Mouse (Mus musculus): ENCODE measurements around the gene Nop9.

Nop9 gene

DNA sequence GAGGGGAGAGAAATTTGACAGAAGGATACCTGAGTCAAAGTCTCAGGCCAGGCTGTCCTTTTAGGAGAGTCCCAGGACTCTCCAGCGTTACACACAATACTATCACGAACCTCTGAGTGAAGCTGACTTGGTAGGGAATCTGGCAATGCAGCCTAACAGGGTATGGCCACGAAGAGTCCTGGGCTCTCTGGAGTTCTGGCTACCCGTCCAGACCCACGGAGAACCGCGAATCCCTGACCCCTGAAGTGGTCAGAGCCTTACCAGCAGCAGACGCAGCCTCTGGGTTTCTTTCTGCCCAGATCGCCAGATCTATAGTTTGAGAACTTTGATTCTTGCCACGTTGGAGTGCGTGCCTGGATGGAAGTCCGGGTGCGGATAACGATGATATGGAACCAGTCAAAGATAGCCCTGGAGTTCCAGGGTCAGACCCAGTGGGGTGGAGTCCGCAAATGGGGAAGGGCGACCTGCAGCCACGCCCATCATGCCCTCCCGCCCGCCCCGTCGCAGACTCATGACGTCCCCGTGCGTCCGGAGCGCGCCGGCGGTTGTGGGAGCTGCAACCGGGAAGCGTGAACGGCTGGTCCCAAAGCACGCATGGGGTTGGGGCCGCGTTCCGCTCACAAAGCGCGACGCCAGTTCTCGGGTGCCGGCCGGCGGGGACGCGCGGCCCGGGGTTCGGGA is at the start of gene Nop9, which contains the start of gene Dhrs1:
TSS of gene Nop9 (plus strand) at position 514 of the 681 bp plus-strand sequence.
TSS of gene Dhrs1 (minus strand) at position 511 of the 681 bp plus-strand sequence.
- DNase-seq (ENCODE audit: low spot score in 2 of 2) = peak; percentile 79 to 81

DNA sequence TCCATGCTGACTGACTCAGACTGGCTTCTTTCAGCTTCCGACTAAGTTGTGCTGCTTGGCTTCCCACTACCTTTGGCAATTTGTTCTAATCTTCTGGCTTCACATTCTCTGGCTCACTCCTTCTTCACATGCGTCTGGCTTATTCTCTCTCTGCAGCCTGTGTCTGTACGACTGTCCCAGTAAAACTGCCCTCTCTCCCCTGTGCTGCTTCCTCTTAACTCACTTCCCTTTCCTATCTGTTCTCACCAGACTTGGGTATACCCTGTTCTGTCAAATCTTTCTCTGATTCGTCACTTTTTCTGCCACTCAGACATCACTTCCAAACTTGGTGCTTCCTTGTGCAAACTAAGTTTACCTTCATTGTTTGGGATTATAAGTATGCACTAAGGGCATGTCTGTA is 48.3 kb upstream of the Nop9 start:
- no peak for DNase-seq (ENCODE audit: low spot score in 2 of 2)

DNA sequence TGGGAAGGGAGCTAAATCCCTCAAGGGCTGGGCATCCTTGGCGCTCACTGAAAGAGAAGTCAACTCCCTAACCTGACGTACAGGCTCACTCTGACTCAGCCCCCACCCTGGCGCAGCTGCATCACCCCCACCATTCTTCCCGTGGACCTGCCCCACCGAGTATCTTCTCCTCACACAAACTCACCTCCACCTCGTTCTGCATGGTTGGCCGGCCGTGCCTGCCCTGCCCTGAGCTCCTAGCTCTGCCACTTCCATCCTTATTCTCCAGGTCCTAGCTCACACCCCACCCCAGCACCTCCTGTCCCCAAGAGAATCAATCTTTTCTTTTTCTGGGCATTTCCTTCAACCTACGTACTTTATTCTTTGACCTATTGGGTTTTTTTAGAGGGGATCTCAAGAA is 44.4 kb upstream of the Nop9 start:
- DNase-seq (ENCODE audit: low spot score in 2 of 2) = no peak

DNA sequence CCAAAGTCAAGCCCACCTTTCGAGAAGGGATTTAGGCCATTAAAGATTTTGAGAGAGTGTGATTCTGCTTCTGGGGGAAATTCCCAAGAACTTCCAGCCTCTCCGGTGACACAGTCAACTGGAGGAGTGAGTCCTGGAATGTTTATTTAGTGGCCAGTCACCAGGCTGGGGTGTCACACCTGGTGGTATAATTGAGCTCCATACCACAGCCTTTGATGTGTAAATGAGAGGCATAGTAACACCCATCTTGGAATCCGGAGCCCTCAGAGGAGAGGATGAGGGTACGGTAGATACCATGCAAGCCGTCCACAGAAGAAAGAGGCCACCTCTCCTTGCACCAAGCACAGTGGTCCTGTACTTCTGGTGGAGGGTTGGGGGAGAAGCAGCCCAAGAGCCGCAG is 42.7 kb upstream of the Nop9 start:
- DNase-seq (ENCODE audit: low spot score in 2 of 2) = no peak

DNA sequence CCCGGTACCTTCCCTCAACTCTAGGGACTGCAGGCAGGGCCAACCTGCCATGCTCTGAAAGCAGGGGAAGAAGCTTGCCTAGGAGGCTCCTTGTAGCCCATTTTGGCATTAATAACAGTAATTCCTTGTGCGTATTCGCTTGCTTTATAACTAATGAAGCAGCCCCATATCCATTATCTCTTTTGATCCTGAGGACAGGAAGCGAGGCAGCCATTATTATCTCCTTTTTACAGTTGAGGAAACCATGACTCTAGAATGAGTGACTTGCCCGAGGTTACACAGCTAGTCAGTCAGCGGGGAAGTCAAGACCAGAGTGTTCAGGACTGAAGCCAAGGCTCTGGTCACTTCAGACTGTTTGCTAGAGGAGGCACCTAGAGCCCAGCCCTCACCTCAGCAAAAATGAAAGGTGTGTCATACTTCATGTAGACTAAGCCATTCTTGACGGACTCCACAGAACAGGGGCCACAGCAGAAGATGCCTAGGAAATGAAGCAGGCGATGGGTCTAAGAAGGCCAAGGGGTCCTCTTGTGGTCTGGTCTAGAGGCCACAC is 39.4 kb upstream of the Nop9 start:
- no peak for DNase-seq (ENCODE audit: low spot score in 2 of 2)

DNA sequence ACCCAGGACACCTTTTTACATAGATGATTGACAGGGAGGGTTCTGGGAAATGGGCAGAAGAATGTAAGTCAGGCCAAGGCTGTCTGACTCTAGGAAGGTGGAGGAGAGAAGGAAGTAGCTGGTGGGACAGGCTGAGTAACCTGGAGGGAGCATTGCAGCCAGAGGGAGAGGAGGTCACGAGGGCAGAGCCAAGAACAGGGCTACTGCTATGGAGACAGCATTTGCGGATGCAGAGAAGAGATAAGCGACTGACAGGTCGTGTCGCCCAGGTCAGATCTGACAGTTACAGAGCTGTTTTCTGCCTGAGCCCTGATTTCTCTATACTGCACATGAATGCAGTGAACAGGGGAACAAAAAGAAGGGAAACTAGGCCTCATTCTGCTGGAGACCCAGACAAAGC is 38.1 kb upstream of the Nop9 start:
- DNase-seq (ENCODE audit: low spot score in 2 of 2) = no peak

DNA sequence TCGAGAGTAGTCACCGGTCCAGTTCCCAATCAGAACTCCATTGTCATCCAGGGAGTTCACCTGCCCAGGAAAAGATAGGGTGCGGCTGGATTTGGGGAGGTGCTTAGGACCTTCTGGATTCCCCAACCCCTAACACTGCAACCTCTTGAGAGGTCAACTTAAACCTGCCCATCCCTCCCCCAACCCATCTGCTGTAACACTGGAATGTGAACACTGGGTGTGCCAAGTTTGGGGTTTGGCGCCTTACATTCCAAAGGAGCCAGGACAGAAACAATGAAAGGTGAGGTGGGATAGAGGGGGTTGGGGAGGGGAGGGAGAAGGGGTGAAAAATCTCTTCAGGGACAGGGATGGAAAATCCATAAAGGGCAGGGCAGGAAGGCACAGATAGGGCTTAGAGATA is 36.0 kb upstream of the Nop9 start:
- DNase-seq (ENCODE audit: low spot score in 2 of 2) = no peak

DNA sequence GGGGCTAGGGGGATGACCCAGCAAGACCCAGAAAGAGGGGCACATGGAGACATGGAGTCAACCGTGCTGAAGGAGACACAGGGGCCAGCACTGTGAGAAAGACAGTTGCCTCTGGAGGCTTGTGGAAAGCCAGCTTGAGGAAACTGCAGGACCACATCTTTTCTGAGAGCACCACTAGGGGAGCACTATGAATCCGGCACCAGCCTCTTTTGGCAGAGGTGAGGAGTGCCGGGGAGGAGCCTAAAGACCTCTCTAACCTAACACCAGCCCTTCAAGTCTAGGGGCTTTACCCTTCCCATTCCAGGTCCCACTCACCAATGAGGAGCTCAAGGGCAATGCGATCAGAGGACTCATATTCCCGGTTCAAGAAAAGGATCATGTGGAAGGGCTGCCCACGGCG is 33.7 kb upstream of the Nop9 start:
- DNase-seq (ENCODE audit: low spot score in 2 of 2) = no peak

DNA sequence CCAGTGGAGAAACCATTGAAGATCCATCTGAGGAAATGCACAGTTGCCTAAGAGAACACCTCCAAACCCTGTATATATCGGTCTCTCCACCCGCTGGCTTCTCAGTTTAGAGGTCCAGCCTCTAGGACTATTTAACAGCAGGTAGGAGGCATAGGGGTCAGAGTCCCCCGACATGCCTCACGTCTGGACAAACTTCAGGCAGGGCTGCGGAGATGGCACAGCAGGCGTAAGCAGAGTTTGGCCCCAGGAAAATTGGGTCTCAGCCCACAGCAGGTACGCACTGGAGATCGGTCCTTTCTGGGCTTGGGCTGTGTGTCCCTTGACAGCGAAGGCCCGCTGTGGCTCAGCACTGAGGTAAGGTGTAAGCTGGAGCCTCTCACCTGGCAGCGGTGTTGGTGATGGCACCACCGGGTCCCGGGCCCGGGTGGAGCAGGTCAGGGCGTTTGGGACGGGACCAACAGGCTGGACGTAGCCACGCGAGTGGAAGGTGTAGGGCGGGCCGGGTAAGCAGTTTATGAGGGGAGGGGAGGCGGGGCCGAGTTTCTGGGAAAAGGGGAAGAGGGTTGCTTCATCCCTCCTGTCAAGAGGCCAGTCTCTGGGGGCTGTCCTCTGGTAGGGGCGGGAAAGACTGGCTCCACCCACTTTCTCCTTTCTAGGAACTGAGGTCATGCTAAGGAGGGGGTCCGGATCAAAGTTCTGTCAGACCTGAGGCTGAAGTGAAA is 32.3 kb upstream of the Nop9 start:
- DNase-seq (ENCODE audit: low spot score in 2 of 2) = peak in 1 of 2 experiments; percentile 66

DNA sequence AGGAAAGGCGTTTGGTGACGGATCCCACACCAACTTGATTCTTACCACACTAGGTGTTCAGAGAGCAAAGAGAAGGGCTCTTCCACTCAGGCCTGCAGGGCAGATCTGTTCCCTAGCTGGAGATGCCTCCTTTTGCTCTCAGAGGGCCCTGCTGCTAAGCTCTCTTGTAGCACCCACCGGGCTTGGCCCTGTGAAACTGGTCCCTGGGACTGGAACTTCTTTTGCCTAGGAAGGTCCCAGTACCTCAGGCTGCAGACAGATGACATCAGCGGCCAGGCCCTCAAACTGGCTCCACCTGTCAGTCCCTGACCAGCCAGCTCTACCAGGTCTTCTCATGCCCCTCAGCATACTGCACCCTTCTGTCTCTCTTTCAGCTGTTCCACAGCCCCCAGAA is 31.8 kb upstream of the Nop9 start, which contains the start of gene Tgm1:
TSS of gene Tgm1 (minus strand) at position 198 of the 394 bp plus-strand sequence.
- DNase-seq (ENCODE audit: low spot score in 2 of 2) = no peak

DNA sequence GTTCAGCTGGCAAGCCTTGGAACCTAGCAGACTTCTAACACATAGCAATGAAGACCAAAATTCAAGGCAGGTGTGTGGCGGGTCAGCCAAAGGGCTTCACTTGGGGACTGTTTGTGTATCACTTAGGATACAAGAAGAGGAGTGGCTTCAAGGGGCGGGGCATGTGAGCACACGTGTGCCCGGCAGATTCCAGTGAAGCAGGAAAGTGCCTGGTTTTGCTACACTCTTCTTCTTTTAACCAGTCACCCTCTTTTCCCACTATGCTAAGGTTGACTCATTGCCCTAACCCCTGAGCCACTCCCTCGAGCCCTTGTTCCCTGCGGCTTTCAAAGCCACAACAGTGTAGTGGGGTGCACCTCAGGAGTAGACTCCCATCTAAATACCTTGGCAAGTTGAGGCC is 30.6 kb upstream of the Nop9 start:
- DNase-seq (ENCODE audit: low spot score in 2 of 2) = peak in 1 of 2 experiments; percentile 41

DNA sequence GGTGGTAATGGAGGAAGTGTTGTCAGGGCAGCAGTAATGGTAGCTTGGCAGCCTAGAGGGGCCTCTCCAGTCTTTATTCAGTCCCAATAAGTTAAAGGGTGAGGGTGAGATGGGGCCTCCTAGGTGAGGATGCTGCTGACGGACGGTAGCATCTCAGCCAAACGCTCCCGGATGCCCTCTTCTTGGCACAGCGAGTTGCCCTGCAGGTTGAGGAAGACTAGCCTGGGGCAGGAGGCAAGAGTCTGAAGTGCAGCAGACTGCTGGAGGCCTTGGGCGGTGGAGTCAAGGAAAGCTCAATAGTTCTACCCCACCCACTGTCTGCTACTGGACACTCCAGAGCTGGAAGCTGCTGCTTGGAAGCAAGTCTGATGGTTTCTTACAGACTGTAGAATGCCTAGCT is 29.2 kb upstream of the Nop9 start:
- DNase-seq (ENCODE audit: low spot score in 2 of 2) = no peak

DNA sequence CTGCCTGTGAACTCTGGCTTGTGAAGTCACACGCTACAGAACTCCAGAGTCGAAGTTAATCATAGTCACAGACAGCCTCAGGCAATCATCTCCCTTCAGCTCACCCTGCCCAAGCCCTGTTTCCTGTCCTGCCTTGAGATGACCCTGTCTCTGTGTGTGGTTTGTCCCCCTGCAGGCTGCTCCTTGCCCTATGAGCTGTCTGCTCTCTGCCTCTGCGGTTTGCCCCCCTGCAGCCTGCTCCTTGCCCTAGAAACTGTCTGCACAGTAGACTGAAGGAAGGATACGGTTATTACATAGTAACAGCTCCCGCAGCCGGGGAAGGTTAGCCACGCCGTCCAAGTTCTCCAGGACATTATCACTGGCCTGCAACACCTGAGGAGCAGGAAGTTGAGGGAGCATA is 28.6 kb upstream of the Nop9 start:
- no peak for DNase-seq (ENCODE audit: low spot score in 2 of 2)

DNA sequence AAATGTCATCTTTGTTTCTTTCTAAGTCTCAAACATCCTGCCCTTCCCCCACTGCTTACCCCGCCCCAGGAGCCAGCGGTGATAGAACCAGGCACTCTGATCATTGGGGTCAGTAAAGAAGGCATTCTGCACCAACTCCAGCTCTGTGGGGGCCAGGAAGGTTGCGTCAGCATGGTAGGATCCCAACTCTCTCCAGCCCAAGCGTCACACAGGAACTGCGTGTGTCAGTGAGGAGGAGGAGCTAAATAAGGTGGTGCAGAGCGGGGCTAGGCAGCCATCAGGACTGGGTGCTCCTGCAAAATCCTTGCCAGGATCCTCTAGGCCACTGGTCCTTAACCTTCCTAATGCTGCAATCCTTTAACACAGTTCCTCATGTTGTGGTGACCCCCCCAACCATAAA is 25.8 kb upstream of the Nop9 start:
- DNase-seq (ENCODE audit: low spot score in 2 of 2) = no peak

DNA sequence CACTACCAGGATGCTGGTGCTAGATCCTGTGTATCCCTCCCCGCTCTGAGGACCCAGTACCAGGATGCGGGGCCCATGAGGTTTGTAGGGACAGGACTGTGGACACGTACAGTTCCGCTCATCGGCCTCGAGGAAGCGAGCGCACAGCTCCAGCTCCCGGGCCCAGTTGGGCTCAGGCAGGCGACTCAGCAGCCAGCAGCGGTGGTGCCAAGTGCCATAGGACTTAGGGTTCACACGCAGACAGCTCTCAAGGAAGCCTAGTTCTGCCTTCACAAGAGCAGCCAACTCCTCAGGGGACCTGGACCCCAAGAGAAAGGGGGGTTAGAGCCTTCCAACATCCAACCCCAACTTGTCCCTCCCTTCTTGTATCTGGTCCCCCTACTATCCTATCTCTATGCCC is 24.8 kb upstream of the Nop9 start:
- no peak for DNase-seq (ENCODE audit: low spot score in 2 of 2)

DNA sequence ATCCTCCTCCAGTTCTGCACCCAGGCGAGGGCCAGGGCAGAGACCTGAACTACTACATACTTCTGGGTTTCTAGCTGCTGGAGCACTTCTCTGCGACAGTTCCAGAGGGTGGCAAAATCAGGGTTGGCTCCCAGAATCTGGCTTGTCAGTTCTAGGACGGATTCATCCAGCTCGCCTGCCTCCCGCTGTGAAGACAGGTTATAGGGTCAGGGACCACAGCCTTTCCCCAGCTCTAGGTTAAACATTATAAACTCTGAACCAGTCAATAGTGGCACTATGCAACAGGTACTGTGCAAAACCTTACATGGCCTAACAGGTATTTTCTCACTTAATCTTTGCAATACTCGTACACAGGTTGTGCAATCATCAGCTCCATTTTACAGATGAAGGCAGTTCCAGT is 24.4 kb upstream of the Nop9 start:
- no peak for DNase-seq (ENCODE audit: low spot score in 2 of 2)

DNA sequence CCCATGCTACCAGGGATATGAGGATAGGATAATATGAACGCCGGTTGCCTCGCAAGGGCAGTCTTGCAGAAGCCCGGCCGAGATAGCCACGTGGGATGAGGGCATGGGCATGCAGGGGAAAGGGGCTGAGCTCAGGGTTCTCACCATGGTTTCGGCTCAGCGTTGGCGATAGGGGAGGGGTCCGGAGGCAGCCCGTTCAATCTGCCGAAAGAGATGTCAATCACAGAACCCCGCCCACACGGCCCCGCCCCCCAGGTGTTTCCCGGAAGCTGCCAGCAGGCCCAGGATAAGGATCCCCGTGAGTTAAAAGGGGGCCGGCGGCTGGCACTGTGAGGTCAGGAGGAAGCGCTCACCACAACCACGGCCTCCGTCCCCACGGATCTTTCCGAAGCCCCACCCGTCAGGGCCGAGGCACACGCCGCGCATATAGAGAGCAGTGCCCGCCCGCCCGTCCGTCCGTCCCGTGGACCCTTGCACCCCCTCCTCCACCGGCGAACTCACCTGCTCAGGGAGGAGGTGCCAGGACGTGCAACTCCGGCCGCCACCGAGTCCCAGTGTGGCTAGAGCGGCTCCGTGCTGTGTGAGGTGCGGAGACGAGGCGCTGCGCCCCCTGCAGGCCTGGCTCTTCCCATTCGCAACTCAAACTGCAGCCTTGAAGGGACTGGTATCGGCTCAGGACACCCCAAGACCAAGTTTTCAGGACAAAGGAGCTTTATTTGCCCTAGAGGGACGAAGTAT is 23.6 kb upstream of the Nop9 start, which contains the start of gene Rabggta:
TSS of gene Rabggta (minus strand) at position 564 of the 738 bp plus-strand sequence.
- peak; percentile 89 to 94 for DNase-seq (ENCODE audit: low spot score in 2 of 2)

DNA sequence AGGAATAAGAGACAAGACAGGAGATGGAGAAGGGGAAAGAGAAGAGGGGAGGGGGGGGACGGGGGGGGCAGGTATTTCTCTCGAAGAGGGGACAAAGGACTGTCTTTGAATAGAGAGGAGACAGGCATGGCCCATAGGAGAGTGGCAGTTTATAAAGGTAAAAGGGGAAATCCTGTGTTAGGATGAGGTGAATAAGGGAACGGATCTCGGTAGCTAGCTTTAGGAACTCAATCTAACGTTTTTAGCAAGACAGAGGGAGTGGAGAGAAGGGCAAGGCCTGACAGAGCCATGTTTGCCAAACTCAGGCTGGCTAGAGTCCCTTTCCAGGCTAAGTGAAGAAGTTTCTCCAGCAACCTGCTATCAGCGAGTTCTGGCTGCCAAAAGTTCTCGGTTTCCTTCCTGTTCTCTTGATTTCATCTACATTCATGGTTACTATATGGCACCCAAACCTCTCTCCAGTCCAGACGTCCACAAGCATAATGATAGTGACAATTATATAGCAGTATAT is 23.0 kb upstream of the Nop9 start:
- no peak for DNase-seq (ENCODE audit: low spot score in 2 of 2)

DNA sequence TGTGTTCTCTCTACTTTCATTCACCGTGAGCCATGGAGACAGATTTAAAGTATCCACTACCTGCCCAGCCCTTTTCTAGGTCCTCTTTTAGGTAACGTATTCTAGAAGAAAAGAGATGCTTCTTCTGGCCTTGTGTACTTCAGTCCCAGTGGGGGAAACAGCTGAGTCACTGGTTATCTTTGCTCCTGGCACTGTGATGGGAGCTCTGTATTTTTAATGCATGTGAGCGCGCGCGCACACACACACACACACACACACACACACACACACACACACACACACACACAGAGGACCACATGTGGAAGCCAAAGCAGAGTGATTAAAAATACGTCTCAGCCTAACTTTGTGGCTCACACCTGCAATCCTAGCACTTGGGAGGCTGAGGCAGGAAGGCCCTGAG is 22.1 kb upstream of the Nop9 start:
- no peak for DNase-seq (ENCODE audit: low spot score in 2 of 2)

DNA sequence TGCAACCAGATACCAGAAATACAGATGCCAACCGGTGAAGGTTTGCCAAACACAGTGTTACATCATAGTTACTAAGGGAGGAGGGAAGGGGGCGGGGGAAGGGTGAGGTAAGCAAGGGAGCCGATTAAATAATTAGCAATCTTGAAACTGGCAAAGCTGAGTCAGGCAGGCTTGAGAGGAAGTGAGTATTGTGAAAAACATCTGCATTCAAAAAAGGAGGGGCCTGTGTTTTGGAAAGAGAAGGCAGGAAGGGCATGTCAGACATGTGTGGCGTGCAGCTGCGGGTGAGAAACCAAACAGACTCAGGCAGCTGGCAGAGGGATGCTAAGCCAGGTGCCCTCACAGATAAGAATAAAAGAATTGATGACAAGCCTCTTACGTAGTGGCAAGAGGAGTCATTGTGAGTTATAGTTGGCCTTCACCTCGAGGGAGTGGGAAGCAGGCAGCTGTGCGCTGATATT is 21.1 kb upstream of the Nop9 start:
- peak in 1 of 2 experiments; percentile 42 for DNase-seq (ENCODE audit: low spot score in 2 of 2)

DNA sequence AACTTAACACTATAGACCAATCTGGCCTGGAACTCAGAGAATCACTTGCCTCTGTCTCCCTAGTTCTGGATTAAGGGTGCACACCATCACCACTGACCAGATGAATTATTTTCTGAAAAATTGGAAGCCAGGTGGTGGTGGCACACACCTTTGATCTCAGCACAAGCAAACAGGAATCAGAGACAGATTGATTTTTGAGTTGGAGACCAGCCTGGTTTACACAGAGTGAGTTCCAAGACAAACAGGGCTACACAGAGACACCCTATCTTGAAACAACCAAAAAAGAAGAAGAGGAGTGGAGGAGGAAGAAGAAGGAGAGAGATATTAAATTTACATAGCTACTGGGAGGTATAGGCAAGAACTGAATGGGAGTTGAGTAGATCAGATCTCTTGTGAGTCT is 19.2 kb upstream of the Nop9 start:
- DNase-seq (ENCODE audit: low spot score in 2 of 2) = no peak

Measured in urinary bladder, adult 18-20 months (tissue).